Comparison of ENCODE assay signal across 9 mouse cellular contexts in the genomic region with DNA sequence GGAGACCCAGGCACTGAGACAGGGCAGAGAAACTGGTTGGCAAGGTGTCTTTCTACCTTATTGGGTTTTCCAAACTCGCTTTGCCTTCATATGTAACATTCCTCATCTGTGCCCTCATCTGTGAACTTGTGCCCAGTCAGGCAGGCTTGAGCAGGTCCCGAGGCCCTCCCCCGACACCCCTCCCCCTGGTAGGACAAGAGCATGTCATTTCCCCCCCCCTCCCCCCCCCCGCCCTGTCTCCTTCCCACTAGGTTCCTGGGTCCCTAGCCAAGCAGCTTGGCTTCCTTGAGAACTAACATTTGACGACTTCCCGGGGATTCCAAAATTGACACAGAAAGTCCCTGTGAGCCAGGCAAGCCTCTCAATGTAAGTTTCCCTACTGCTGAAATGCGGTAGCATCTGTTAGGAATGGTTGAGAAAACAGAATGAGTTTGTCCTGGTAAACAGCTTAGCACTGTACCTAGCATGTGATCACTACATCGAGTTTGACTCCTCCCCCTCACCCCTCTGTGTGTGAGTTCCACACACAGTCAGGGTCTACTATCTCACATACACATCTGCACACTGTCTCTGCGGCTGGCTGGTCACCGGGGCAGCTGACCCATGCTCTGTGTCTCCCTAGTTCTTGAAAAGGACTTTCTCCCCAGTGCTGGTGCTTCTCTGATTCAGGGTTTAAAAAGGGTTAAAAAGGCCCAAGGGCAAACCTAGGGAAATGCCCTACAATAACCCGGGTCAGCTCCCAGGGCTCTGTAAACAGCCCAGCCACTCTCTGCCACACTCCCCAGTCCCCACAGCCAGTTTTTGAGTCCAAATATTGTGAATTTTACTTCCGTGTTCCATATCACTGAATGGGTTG. TPM values are rescaled to one million over a fixed set of nuclear protein-coding genes. Genes with fewer than 3 reads are reported as not detected.
DNase-seq lines count a peak whose midpoint lies in the region; ATAC-seq and TF ChIP-seq lines count a peak whose summit lies in the region.
"Had no signal": no experiment of that assay in that cellular context is flagged by ENCODE, and none has a peak within 500 bp of the region (broad histone marks: within the 10 kb centered on the region; RNA-seq: fewer than 3 reads in every experiment).

No protein-coding gene starts in this region.

- H3K79me2 ChIP-seq in heart, adult 2 months (replicated peaks; ENCODE audit: control insufficient read depth, insufficient read depth, low read length): no peaks in the 10 kb centered on the region

- no peak overlapping the region for H3K4me2 ChIP-seq in lung, postnatal 0 days (replicated peaks; ENCODE audit: low read depth, low read length)

- WGBS in heart, adult 2 months: 19% methylated on average over 12 of the region's 12 CpGs
- 14% methylated on average over 12 of the region's 12 CpGs for WGBS in kidney, adult 2 months
- WGBS in lung, postnatal 0 days: 27% methylated on average over 11 of the region's 12 CpGs

- H3K27ac ChIP-seq in heart, adult 2 months: peak overlapping the region; percentile 62
- H3K27ac ChIP-seq in brown adipose tissue, adult 24 weeks (replicated peaks; ENCODE audit: low read depth, low read length): peak overlapping the region; percentile 56
- H3K27ac ChIP-seq in kidney, adult 2 months (ENCODE audit: insufficient read depth, low read depth, low read length): peak overlapping the region; percentile 98
- peak overlapping the region; percentile 54; the same call in 1 of the 2 replicates for H3K27ac ChIP-seq in lung, postnatal 0 days (ENCODE audit: low read length)

- no peak for TF ChIP-seq EP300 in heart, adult 2 months (IDR thresholded peaks at IDR 0.05; ENCODE audit: insufficient read depth, low read depth, low read length)
- TF ChIP-seq EP300 in lung, postnatal 0 days (IDR thresholded peaks at IDR 0.05): no peak

- H3K4me3 ChIP-seq in heart, adult 2 months: no peak overlapping the region
- H3K4me3 ChIP-seq in brown adipose tissue, adult 24 weeks (ENCODE audit: insufficient read depth, low read depth, low read length): no peak overlapping the region
- no peak overlapping the region for H3K4me3 ChIP-seq in kidney, adult 2 months (ENCODE audit: insufficient read depth, low read depth, low read length)
- H3K4me3 ChIP-seq in lung, postnatal 0 days (ENCODE audit: low read depth, low read length): no peak overlapping the region

- peaks cover 6% of the 10 kb centered on the region for H3K4me1 ChIP-seq in heart, adult 2 months (ENCODE audit: control insufficient read depth, insufficient read depth, low read length)
- H3K4me1 ChIP-seq in brown adipose tissue, adult 24 weeks (ENCODE audit: control insufficient read depth, insufficient read depth, insufficient read length, low read length): peaks cover 18% of the 10 kb centered on the region
- peaks cover 54% of the 10 kb centered on the region for H3K4me1 ChIP-seq in kidney, adult 2 months (ENCODE audit: control insufficient read depth, insufficient read depth, low read length)
- peaks cover 10% of the 10 kb centered on the region; the same call in 1 of the 2 replicates for H3K4me1 ChIP-seq in lung, postnatal 0 days (ENCODE audit: insufficient read depth, low read depth, low read length)

- peak; percentile 30 for ATAC-seq in lung, postnatal 0 days

- intact Hi-C loops in heart, adult 2 months (cut with DNase I): loop anchor here (10.0 kb wide), 1 partner anchor 247 kb away; the partner anchor contains the start of gene 1700016D06Rik
- intact Hi-C loops in left cerebral cortex, postnatal 10 days (cut with DNase I): no loop called here

- no peaks in the 10 kb centered on the region for H3K9me3 ChIP-seq in lung, postnatal 0 days (ENCODE audit: low read length)
- H3K9me3 ChIP-seq: G1E had no signal

- no peak for TF ChIP-seq POLR2A in heart, adult 2 months (IDR thresholded peaks at IDR 0.05; ENCODE audit: insufficient read depth, low read depth, low read length)
- no peak for TF ChIP-seq POLR2A in kidney, adult 2 months (IDR thresholded peaks at IDR 0.05; ENCODE audit: low read depth, low read length)

- TF ChIP-seq CTCF in heart, adult 2 months (IDR thresholded peaks at IDR 0.05): no peak
- TF ChIP-seq CTCF in kidney, adult 2 months (conservative IDR thresholded peaks at IDR 0.05; ENCODE audit: insufficient read depth, insufficient read length, low read depth, low read length): no peak
- no peak for TF ChIP-seq CTCF in lung, postnatal 0 days (IDR thresholded peaks at IDR 0.05)

- H3K9ac ChIP-seq in heart, adult 2 months (ENCODE audit: low read depth, low read length): peak overlapping the region; percentile 19; the same call in 1 of the 2 replicates
- no peak overlapping the region for H3K9ac ChIP-seq in lung, postnatal 0 days (replicated peaks; ENCODE audit: low read depth)

- no peaks in the 10 kb centered on the region for H3K27me3 ChIP-seq in heart, adult 2 months (ENCODE audit: control insufficient read depth, insufficient read depth, low read length)
- H3K27me3 ChIP-seq in kidney, adult 2 months (replicated peaks; ENCODE audit: control insufficient read depth, insufficient read depth, low read length): no peaks in the 10 kb centered on the region
- no peaks in the 10 kb centered on the region for H3K27me3 ChIP-seq in lung, postnatal 0 days (replicated peaks; ENCODE audit: insufficient read depth, low read length)

- DNase-seq in heart, adult 2 months: no peak
- DNase-seq in heart, adult 9 months (ENCODE audit: low spot score in 2 of 2): no peak
- peak; percentile 69 for DNase-seq in kidney, adult 2 months
- peak; percentile 39 for DNase-seq in lung, postnatal 0 days (ENCODE audit: low spot score)
- no peak for DNase-seq in cerebellum, adult 9-11 months
- no peak for DNase-seq in left cerebral cortex, postnatal 10 days (ENCODE audit: extremely low spot score in 1 of 2, low spot score in 2 of 2)
- no peak for DNase-seq in thymus, postnatal 4 days

- H3K36me3 ChIP-seq in heart, adult 2 months (ENCODE audit: control insufficient read depth, insufficient read depth, low read length): no peaks in the 10 kb centered on the region; the same call in 1 of the 2 replicates
- no peaks in the 10 kb centered on the region; the same call in 1 of the 2 replicates for H3K36me3 ChIP-seq in kidney, adult 2 months (ENCODE audit: control insufficient read depth, insufficient read depth, low read length)
- no peaks in the 10 kb centered on the region for H3K36me3 ChIP-seq in lung, postnatal 0 days (ENCODE audit: insufficient read depth, low read length)
- H3K36me3 ChIP-seq: G1E had no signal

RNA-seq across cellular contexts. Expression of gene Rab20, which starts 20.3 kb away (rescaled TPM):
- 10 to 100 TPM; 17.8 to 27.4 TPM for total RNA-seq in heart, adult 2 months (2021)
- polyA plus RNA-seq in heart, adult 2 months (2012; rRNA removed): 40.9 and 46.8 TPM in 2 replicates
- polyA plus RNA-seq in brown adipose tissue, adult 24 weeks (2012; ENCODE audit: insufficient read depth, insufficient read length, missing spikeins): 1.6 and 3.2 TPM in 2 replicates
- polyA plus RNA-seq in kidney, adult 2 months (2012; rRNA removed): 74.5 and 76.5 TPM in 2 replicates
- polyA plus RNA-seq in lung, postnatal 0 days (2015; fragmentation: Nextera tagmentation; extraction: Ambion mirVana): 17.8 and 19.9 TPM in 2 replicates
- under 1 TPM; 0.64 to 0.67 TPM for total RNA-seq in left cerebral cortex, postnatal 10 days (2021)
- total RNA-seq: G1E had no signal
- polyA plus RNA-seq: G1E had no signal

RNA-seq across cellular contexts. Expression of gene Naxd, which starts 39.1 kb away (rescaled TPM):
- total RNA-seq in heart, adult 2 months (2021): 10 to 100 TPM; 31.2 to 32.7 TPM
- 56.9 and 64.1 TPM in 2 replicates for polyA plus RNA-seq in heart, adult 2 months (2012; rRNA removed)
- 65.0 and 69.8 TPM in 2 replicates for polyA plus RNA-seq in brown adipose tissue, adult 24 weeks (2012; ENCODE audit: insufficient read depth, insufficient read length, missing spikeins)
- 111 and 118 TPM in 2 replicates for polyA plus RNA-seq in kidney, adult 2 months (2012; rRNA removed)
- 201 and 223 TPM in 2 replicates for polyA plus RNA-seq in lung, postnatal 0 days (2015; fragmentation: Nextera tagmentation; extraction: Ambion mirVana)
- 10 to 100 TPM; 55.8 to 60.0 TPM for total RNA-seq in left cerebral cortex, postnatal 10 days (2021)

Comparison
In these comparisons a context has a peak if more than half of its experiments do, and no peak if none do; other contexts are left out.
1. DNase-seq: peak in kidney, adult 2 months (single experiment) and lung, postnatal 0 days (single experiment); none in heart, adult 2 months (0 of 2), heart, adult 9 months (0 of 2), cerebellum, adult 9-11 months (single experiment), left cerebral cortex, postnatal 10 days (0 of 2) and thymus, postnatal 4 days (single experiment).
2. Peak in every context shown above with its lines, with median percentiles within 50 percentile points of each other: H3K27ac ChIP-seq.